Mouse (Mus musculus) monocyte, adult 5-6 weeks (primary cell): ENCODE measurements at regions not wholly inside any gene's neighbourhood (a gene's known extent, or its start where the extent isn't known, plus 50 kb on each side); places are given as distances from the start of the nearest gene placed in this dataset.
"Not testable (repeated sequence)": the region's sequence is repeated elsewhere in the genome, so short reads cannot be mapped to it uniquely, and the experiment has no call there.

Experiments
- ATAC-seq: fragments of 153-309, 156-312 bp; replicated peaks from 2 replicates; pipeline ENCODE4 v1.8.0; 2017; ENCODE audit warnings: mild to moderate bottlenecking; ENCODE audit not compliant: low TSS enrichment, insufficient number of reproducible peaks, severe bottlenecking, poor library complexity, low FRiP score

DNA sequence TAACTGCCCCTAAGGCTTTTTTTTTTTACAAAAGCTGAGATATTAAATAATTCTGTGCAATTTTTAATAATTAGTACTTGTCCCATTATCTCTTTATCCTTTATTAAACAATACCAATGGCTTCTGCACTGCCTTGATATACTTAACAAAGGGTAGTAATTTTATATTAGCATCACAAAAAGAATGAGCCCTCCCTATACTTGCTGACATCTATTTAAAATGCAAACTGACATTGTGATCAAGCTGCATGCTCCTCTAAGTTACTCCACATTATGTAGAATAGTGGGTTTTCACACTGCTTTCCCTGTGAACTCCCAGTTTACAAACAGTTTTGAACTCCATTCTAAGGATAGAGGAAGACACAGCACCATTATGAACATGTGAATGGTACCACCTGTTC lies 349.8 kb downstream of the 1190002N15Rik start:
- ATAC-seq = no peak

DNA sequence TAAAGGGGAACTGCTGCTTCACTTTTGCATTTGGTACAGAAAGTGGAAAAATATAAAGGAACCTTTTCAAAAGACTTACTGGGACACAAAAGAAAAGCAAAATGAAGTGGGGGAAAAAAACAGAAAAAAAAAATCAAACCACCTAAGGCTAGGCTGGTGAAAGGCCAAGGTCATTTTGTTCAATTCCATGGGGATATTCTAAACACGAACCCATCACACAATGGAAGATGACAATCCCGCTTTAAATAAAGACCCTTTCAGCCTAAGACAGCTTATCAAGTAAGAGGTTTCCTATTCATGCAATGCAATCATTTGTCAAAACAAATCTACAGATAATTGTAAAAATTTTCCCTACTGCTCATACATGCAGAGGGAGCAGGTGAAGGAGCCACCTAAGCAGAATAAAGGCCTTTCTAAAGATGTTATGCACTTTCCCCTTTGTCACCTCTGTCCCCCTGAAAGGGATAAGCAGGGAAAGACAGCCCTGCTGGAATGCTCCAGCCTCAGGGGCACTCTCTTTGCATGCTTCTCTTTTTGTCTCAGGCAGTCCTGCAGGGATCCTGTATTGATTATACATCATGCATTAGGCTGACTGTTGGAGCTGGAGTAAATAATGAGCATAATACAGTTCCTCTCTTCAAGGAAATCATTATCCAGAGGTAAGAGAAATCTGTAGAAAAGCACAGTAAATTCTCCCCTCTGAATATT lies 367.8 kb downstream of the 1190002N15Rik start:
- no peak for ATAC-seq

DNA sequence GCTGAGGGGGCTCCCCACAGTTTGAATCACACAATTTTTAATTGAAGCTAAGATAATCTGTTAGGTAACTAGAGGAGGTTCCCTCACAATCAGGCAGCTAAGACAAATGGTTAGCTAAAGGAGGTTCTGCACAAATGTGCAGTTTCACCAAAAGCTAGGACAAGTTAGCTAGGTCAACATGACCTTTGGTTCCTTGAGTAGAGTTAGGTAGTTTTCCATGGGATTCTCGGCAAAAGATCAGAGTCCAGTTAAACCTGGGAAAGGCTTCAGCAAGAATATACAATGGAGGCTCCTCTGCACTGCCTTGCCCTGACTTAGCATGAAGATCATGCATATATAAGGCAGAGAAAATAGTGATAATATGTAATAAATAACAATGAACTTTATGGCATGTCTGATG lies 374.2 kb downstream of the 1190002N15Rik start:
- ATAC-seq = no peak

DNA sequence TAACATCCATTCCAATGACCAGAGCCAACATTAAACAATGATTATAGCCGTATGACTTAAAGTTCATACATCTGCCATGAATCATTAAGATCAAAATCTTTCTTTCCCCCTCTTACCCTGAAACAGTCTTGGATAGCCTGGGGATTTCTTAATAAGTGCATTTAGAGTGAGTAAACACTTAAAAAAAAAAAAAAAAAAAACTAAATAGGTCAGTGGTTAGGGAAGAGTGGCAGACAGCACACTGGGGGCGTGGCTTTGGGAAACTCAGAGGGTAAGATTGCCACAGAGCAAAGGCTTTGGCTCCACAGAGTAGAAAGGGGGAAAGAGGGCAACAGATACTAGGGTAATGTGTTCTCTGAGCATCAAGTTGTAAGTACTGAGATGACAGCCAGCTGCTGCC lies 382.3 kb downstream of the 1190002N15Rik start:
- ATAC-seq = no peak

DNA sequence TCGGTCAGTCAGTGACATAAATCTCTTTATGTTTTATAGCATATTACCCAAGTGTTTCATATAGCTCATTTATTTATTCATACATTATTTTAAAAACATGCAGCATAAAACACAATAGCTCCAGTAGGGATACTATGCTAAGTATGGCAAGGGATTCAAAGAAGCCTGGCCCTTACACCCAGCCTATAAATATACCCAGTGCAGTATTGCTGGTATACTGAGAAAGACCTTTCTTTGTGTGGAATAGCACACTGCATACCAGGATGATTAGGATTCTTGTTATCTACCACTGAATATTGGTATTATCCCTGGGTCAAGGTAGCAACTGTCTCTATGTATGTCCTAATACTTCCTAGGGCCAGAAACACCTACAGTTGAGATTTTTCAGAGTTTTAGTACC lies 389.4 kb downstream of the 1190002N15Rik start:
- no peak for ATAC-seq

DNA sequence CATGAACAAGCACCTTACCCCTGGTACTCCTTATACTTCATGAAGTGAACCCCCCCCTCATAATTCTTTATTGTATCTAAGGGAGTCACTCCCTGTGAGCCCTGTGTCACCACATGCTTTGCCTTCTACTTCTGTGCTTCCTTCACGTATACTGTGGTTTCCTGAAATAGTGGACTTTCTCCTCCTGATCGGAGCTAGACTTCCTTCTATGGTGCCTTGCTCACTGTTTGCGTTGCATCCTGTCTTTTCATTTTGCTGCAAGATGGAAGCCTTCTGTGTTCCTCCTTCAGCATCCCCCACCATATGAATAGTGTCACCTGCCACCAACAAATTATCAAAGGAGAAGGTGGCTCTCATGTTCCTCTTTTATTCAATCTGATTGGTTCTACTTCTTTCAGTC lies 391.1 kb downstream of the 1190002N15Rik start:
- no peak for ATAC-seq

DNA sequence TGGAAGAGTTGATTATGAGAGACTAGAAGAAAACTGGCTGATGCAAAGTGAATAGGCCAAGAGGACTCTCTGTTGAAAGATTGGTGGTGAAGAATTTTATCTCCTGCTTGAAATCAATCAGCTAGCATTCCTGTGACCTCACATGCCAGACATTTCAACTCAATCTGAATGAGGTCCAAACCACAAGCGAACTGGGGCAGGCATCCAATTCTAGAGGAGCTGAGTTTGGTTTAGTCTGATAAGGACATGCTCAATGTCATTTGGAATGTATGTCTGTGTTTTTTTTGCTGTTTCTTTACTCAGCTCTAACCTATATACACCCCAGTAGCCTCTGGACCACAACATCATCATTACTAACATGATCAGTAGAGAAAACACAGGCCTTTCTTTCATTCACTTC lies 401.4 kb downstream of the 1190002N15Rik start:
- no peak for ATAC-seq

DNA sequence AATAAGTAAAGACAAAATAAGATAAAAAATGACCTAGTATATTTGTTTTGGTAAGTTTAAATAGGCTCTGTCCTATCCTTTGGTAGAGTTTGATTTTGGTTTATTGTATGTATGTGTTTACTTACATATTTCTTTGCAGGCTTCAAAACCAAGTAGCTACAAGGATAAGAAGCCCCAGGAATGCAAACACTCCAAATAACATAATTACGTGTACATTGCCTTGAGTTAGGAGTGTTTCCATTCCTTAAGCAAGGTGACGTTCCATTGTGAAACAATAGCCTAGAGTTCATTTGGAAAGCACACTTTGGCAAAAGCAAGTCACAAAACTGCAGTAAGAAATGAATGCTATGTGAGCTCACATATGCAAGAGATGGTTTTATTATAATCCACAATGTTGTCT lies 404.2 kb downstream of the 1190002N15Rik start:
- ATAC-seq = no peak

DNA sequence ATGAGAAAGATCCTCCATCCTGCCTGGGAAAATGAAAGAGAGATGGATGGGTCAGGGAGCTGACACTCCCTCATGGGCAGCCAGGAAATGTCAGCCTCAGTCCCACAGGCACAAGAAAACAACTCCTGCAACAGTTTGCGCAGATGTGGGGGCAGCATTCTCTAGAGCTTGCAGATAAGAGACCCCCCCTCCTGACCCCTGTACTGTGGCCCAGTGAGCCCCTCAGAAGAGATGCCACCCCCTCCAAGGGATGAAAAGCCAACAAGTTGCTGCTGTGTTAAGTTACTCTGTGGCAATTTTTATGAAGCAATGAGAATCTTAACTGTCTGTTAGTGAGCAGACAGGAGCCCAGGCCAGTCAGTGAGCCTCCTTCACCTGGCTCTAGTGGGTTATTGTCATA lies 406.5 kb downstream of the 1190002N15Rik start:
- no peak for ATAC-seq

DNA sequence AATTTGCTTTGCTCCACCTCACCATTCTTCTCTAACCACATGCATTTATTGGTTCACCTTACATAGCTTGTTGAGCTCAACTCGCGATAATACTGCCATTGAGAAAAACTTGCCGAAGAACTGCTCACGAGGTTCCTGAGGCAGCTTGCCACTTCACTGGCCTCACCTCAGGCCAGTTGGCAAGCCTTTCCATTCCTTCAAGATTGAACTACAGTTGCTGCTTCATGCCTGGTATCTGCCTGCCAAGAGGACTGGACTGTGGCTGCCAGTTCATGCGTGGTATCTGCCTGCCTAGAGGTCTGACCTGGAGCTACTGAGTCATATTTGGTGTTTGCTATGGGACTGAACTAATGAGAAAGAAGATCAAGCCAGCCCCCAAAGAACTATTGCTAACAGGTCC lies 420.9 kb downstream of the 1190002N15Rik start:
- no peak for ATAC-seq

DNA sequence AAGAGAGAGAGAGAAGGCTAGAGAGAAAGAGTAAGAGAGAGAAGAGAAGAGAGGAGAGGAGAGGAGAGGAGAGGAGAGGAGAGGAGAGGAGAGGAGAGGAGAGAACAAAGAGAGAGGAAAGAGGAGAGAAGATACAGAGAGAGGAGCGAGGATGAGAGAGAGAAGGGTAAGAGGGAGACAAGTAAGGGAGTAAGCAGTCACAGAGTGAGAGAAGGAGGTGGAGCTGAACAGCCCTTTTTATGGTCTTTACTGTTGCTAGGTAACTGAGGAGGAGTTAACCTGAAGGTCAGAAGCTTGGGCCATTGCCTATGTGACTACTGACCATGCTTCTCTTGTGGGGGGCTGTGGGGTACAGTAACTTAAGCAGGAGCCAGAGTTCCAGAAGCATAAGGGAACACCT lies 430.2 kb downstream of the 1190002N15Rik start:
- ATAC-seq = not testable (repeated sequence)

DNA sequence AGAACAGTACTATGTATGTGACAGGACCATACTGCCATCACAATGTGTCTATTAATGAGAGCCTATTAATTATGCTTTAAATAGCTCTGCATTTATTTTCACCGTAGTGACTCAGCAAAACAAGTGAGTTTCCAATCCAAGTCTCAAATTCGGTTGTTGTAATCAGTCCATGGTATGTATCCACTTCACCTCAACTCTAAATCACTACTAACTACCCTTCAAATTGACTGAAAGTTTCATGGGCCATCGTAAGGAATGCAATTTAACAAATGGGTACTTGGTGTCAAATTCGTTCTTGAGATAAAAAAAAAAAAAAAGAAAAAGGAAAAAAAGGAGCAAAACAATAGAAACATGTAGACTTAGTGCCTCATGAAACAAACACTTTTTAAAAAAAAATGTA lies 433.2 kb downstream of the 1190002N15Rik start:
- ATAC-seq = no peak

DNA sequence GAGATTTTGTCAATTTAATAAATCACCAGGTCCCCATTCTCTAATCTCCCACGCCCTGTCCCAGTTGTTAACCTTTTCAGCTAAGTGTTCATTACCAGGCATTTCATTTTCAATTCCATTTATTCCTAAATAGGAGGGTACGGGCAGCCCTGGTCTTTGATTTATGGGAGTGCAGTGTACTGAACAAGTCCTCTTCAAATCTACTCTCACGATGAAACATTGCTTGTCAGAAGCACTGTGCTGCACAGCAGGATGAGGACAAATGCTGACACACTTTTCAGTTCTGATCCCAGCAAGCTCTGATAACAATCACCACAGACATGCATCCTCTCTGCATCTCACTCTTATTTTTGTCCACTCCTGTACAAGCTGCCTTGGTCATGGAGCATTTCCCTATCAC lies 435.9 kb downstream of the 1190002N15Rik start:
- no peak for ATAC-seq

DNA sequence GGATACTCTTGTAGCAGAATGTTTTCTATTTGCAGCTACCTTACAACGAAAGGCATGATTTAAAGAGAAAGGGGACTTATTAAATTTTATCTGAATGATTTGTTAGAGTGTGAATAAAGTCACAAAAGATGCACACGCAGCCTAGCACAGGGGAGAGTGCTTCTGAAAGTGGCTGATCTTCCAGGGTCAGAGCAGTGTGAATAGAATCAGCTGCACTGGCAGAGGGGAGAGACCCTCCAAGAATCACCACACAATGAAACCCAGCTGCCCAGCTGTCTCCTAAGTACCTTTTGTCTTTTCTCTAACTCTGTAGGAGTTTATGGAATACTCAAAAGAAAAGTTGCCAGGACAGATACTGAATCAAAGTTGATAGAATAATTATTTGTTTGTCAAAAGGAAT lies 443.1 kb downstream of the 1190002N15Rik start:
- ATAC-seq = no peak

DNA sequence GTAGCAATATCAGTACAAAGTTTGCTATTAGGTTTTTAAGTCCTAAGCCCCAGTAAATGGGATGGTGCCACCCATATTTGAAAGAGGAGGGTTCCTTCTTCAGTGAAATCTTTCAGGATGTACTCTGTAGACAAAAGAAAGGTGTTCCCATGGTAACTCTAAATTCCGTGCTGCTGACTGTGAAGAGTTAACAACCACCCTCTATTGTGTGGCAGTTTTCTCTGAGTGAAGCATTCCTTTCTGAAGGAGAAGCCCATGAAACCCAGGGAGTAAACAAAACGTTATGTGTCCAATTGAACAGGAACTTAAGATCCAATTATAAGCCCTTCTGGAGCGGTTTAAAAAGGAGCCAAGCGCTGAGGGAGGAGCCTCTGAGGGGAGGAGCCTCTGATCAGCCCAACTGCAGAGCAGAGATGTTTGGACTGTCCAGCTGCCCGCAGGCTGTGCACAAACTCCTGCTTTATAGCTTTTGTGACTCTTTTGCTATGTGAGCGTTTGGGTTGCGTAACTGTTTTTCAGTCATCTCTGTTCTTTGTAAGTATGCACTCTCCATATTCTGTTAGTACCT lies 446.1 kb downstream of the 1190002N15Rik start:
- ATAC-seq = no peak

DNA sequence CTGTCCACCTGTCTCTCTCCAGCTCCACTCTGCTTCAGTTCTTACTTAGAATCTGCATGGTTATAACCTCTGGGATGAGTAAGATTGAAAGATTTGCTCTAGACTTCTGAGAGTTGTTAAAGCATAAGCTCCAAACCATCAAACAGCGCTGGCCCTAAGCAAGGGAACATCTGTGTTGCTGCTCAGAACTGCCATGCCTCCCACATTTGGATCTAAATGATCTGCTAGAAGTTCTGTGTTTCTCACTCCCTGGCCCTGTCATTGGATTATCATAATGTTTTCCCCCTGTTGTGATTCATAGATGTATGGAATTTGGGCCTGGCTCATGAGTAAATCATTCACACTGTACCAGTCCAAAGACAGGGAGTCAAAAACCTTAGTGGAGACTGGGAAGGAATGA lies 448.1 kb downstream of the 1190002N15Rik start:
- no peak for ATAC-seq

DNA sequence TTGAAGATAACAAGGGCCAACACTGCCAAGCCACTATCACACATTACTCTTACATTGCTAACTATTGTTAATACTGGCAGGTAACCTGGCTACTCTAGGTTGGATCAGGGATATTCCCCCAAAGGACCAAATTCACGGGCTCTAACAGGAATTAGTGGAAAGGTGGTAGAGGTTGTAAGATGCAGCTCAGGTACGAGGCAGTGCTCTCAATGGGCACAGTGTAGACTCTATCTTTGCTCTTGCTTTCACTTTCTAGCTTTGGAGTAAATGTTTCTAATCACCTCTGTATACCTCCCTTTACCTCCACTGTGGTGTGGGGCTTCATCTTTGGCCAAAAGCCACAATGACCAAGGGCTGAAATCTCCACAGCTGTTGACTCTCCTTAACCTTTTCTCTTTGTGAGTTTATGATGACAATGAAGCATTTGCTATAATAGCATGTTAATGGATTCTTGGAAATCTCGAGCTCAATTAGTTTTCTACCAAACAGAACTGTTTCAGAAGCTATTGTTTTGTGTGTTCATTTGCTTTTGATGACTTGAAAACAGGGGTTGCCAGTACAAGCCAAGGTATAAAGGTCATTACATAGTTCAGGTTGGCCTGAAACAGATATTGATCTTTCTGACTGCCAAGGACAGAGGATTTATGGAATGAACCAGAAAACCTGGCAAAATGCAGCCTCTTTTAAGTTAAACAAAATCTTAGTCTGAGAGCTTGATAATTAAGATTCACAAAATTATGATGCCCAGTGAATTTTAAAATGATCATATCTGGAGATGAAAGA lies 454.1 kb downstream of the 1190002N15Rik start:
- ATAC-seq = no peak

DNA sequence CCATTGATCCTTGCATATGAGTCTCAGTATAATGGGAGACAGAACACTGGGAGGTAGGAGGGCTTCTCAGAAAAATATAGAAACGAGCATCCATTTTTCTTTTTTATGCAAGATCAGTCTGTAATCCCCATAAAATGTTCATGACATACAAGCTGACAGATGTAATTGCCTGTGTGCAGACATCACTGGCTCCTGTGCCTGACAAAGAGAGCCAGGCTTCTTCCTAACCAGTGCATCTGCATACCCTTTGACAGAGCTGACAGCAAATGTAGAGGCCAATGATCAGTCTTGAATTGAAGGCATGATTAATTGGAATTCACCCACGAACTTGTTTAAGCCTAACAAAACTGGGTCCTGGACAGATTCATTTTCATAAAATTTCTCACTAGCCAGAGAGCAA lies 463.0 kb downstream of the 1190002N15Rik start:
- no peak for ATAC-seq

DNA sequence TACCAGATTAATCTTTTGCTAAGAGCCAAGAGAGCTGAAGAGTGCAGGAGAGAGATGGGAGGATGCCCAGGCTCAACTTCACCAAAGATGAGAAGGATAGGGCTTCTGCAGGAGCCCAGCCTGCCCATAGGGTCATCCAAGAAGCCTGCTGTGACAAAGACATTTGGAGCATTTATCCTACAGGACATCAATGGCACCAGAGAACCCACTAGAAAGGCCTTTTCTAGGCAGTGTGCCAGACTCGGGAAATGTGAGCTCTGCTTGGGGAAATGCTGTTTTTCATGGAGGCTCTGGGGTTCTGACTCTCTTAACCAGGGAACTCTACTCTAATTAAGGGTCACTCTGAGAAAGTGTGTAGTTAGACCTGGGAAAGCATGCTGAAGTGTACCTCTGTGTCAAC lies 470.8 kb downstream of the 1190002N15Rik start:
- ATAC-seq = no peak

DNA sequence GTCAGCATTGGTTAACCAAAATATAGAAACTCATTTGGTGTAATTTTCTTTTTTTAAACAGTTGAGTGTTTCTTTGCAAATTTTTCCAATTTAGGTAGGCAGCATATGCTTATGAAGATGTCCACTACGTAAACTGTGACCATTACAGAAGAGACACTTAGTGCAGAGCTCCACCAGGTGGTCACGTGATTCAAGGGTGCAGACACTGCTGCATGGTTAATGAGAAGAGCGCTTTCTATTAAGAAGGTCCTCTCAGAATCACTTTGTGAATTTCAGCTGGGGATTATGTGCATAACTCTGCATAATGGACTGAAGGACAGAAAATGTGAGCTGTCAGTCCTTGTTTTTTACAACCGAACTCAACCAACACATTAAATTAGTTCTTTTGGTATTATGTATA lies 484.7 kb downstream of the 1190002N15Rik start:
- ATAC-seq = no peak
